Mouse (Mus musculus): Measurements from ENCODE around the gene Hist3h2ba. TPM values are rescaled to one million over a fixed set of nuclear protein-coding genes. Genes with fewer than 3 reads are reported as not detected.

Gene Hist3h2ba
- polyA plus RNA-seq, 1 experiment from 2014 or later = 31.7 TPM

DNA sequence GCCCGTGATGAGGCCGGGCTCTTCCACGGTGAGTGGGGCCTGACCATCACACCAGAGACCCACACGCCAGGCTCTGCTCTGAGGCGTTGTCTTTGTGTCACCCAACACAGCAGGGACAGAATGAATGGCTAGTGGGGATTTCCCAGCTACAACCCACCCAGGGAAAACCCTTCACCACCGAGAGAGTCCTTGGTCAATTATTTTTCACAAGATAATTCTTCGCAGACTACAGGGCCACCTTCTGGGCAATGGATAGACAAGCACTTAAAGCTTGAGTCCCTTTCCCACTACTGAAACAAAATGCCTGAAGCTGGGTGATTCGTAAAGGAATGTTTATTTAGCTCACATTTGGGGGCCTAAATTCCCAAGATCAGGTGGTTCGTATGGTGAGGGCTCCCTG is 26.3 kb upstream of the Hist3h2ba start:
- H3K36me3 ChIP-seq = no peaks in the 10 kb centered on the region
- no peak overlapping the region for H3K27ac ChIP-seq
- H3K9ac ChIP-seq = no peak overlapping the region
- H3K4me3 ChIP-seq = no peak overlapping the region
- H3K9me3 ChIP-seq = no peaks in the 10 kb centered on the region
- no peak for ATAC-seq (ENCODE audit: insufficient number of reproducible peaks, low FRiP score, low TSS enrichment, low read depth)
- no peaks in the 10 kb centered on the region for H3K4me1 ChIP-seq
- 77% methylated on average over 9 of the region's 9 CpGs for WGBS
- H3K27me3 ChIP-seq = no peaks in the 10 kb centered on the region
- no peak overlapping the region for H3K4me2 ChIP-seq

DNA sequence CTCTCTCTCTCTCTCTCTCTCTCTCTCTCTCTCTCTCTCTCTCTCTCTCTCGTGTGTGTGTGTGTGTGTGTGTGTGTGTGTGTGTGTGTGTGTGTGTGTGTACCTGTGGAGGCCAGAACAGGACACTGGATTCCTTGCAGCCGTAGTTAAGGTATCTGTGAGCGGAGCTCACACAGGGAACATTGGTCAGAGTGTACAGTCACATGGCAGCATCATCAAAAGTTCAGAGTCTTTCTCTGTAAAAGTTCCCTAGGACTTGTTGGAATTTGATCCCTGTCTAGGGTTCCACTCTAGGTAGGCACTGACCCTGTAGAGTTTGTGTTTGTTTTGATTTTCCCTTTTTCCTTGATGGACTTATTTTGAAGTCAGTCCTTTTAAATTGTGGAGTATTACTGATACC is 22.1 kb upstream of the Hist3h2ba start:
- Histone ChIP-seq H3K9me3 (no peaks in the 10 kb centered on the region), H3K4me3 (no peak overlapping the region), H3K27ac (no peak overlapping the region), H3K4me2 (no peak overlapping the region), H3K36me3 (peaks cover 10% of the 10 kb centered on the region), H3K4me1 (0 out of 2 replicates have a peak, but pooled peaks cover 4% of the 10 kb centered on the region), H3K9ac (no peak overlapping the region), H3K27me3 (no peaks in the 10 kb centered on the region)
- 80% methylated on average over 2 of the region's 3 CpGs for WGBS
- ATAC-seq (ENCODE audit: insufficient number of reproducible peaks, low FRiP score, low TSS enrichment, low read depth) = no peak

DNA sequence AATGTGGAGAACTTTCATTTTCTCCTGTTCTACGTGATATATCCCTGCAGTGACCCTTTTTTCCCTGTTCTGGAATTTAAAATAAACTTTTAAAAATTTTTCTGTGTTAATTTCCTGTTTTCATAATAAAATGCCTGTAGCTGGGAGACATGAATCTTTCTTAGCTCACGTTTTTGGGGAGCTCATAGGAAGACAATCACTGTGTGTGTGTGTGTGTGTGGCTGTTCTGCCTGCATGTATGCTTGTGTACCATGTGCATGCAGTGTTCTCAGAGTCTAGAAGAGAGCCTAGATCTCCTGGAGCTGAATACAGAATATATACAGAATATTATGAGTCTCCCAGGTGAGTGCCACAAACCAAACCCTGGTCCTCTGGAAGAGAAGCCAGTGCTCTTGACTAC is 21.7 kb upstream of the Hist3h2ba start:
- H3K27ac ChIP-seq = no peak overlapping the region
- H3K9ac ChIP-seq = no peak overlapping the region
- H3K4me2 ChIP-seq = no peak overlapping the region
- H3K27me3 ChIP-seq = no peaks in the 10 kb centered on the region
- no peak overlapping the region for H3K4me3 ChIP-seq
- WGBS = 68% methylated on average over 2 of the region's 2 CpGs
- peaks cover 14% of the 10 kb centered on the region for H3K36me3 ChIP-seq
- H3K4me1 ChIP-seq = 0 out of 2 replicates have a peak, but pooled peaks cover 4% of the 10 kb centered on the region
- no peak for ATAC-seq (ENCODE audit: insufficient number of reproducible peaks, low FRiP score, low TSS enrichment, low read depth)
- no peaks in the 10 kb centered on the region for H3K9me3 ChIP-seq

DNA sequence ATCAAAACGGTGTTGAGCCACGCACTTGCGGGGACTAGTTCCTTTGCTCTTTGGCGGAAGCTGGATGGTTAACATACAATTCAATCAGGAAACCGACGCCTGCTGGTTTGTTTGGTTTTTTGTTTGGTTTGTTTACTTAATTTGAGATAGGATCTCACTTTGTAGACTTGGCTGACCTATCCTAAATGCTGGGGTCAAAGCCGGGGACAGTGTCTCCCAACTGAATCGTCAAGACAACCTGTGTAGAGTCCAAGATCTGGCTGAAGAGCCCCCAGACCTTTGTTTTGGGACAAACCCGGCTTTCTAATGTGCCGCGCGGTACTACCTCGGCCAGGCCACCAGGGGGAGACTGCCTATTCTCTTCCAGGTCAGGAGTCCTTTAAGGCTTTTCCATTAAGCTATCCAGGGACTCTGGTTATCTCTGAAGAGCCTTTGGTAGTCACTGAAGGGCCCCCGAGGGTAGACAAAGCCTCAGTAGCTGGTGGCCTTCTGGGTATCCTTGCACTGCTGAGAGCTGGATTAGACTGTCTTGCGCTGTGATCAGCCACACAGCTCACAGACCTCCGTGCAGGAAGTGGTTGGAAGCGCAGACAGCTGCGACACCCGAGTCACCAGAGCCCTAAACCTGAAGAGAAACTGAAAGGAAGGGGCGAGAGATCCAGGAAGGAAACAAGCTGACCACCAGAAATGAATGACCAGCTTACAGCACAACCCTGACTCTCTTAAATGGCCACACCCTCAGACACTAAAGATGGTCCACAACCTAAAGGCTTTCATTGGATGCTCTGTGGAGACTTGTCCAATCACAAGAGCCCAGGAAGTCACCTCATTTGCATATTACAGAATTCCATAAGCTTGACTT is 20.7 kb upstream of the Hist3h2ba start:
- Histone ChIP-seq H3K4me2 (peak overlapping the region; percentile 5; the same call in 1 of the 2 replicates), H3K9ac (no peak overlapping the region), H3K4me1 (0 out of 2 replicates have a peak, but pooled peaks cover 4% of the 10 kb centered on the region), H3K9me3 (no peaks in the 10 kb centered on the region), H3K36me3 (peaks cover 23% of the 10 kb centered on the region), H3K4me3 (0 out of 2 replicates have a peak overlapping the region, but pooled peaks have one; percentile 6), H3K27me3 (no peaks in the 10 kb centered on the region), H3K27ac (0 out of 2 replicates have a peak overlapping the region, but pooled peaks have one; percentile 22)
- 29% methylated on average over 20 of the region's 20 CpGs for WGBS
- no peak; the same call in 1 of the 2 replicates for ATAC-seq (ENCODE audit: insufficient number of reproducible peaks, low FRiP score, low TSS enrichment, low read depth)

DNA sequence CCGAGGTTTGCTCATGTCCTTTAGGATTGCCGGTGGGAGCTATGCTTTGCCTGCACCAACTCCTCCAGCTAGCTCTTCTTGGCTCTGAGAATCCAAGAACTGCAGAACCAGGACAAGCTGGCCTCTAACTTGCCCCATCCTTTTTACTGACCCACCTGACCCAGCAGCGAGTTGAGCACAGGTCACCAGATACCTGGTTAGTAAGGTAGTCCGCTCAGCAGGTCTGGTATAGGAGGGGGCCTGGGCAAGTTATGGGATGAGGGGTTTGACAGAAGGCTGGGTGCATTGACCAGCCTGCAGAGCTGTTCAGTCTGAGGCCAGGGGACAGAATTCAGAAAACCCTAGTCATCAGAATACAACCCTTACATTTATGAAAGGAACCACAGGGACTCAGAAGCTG is 19.7 kb upstream of the Hist3h2ba start:
- H3K4me3 ChIP-seq = no peak overlapping the region
- WGBS = 75% methylated on average over 4 of the region's 4 CpGs
- ATAC-seq (ENCODE audit: insufficient number of reproducible peaks, low FRiP score, low TSS enrichment, low read depth) = no peak
- H3K4me2 ChIP-seq = no peak overlapping the region
- H3K27me3 ChIP-seq = no peaks in the 10 kb centered on the region
- peaks cover 34% of the 10 kb centered on the region for H3K36me3 ChIP-seq
- H3K9me3 ChIP-seq = no peaks in the 10 kb centered on the region
- 0 out of 2 replicates have a peak, but pooled peaks cover 4% of the 10 kb centered on the region for H3K4me1 ChIP-seq
- H3K9ac ChIP-seq = no peak overlapping the region
- H3K27ac ChIP-seq = no peak overlapping the region

DNA sequence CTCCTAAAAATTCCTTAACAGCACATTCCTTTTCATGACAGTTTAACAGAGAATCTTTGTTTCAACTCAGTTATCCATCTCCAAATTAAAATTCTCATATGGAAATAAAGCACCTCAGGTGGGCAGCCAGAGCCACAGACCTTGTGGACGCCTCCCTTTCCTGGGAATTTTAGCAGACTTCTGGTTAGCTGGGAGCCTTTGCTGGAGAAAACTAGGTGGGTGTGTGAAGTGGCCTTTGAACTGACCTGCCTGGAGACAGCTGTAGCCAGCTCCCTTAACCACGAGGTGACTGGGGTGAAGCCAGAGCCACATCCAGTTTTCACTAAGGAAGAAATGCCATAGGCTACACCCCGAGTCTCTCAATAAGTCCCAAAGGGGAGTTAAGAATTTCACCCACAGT is 19.1 kb upstream of the Hist3h2ba start:
- Histone ChIP-seq H3K27ac (no peak overlapping the region), H3K9me3 (no peaks in the 10 kb centered on the region), H3K27me3 (no peaks in the 10 kb centered on the region), H3K4me1 (0 out of 2 replicates have a peak, but pooled peaks cover 4% of the 10 kb centered on the region), H3K9ac (no peak overlapping the region), H3K36me3 (peaks cover 39% of the 10 kb centered on the region), H3K4me3 (no peak overlapping the region), H3K4me2 (no peak overlapping the region)
- no peak for ATAC-seq (ENCODE audit: insufficient number of reproducible peaks, low FRiP score, low TSS enrichment, low read depth)
- 52% methylated on average over 3 of the region's 3 CpGs for WGBS

DNA sequence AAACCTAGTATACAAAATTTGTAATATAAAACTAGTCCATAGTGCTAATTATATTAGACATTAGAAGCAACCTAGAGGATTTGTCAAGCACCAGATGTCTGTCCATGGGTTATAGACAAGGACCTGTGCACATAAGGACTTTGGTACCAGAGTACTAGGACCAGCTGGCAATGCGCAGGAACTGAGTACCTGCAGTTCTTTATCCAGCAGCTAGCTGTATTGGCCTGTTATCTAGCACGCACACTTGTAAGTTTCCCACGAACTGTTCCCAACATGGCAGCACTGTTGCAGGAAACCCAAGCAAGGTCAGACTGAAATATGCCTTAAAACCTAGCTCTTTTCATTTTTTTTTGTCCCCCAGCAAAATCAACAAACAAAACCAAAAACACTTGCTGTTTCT is 18.5 kb upstream of the Hist3h2ba start:
- H3K4me3 ChIP-seq = no peak overlapping the region
- no peaks in the 10 kb centered on the region for H3K27me3 ChIP-seq
- H3K4me2 ChIP-seq = no peak overlapping the region
- H3K36me3 ChIP-seq = peaks cover 39% of the 10 kb centered on the region
- no peak overlapping the region for H3K9ac ChIP-seq
- WGBS = 90% methylated on average over 3 of the region's 3 CpGs
- ATAC-seq (ENCODE audit: insufficient number of reproducible peaks, low FRiP score, low TSS enrichment, low read depth) = no peak
- H3K9me3 ChIP-seq = no peaks in the 10 kb centered on the region
- H3K27ac ChIP-seq = no peak overlapping the region
- H3K4me1 ChIP-seq = 0 out of 2 replicates have a peak, but pooled peaks cover 4% of the 10 kb centered on the region

DNA sequence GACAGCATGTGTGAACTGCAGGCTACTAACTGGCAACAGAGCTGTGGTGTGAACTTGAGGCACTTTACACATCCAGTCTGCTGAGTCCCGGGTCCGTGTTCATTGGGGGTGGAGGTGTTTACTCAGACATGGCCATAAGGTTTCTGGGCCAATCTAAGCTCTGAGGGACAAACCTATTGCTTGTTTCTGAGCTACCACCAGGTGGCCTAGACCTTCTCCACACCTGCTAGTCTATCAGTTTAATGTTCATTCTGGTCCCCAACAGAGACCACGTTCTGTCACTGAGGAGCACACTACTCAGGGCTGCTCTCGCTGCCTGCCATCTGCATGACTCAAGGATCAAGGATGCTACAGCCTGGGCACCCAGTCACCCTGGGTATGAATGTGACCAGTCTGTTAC is 17.1 kb upstream of the Hist3h2ba start:
- ATAC-seq (ENCODE audit: insufficient number of reproducible peaks, low FRiP score, low TSS enrichment, low read depth) = no peak
- H3K4me3 ChIP-seq = no peak overlapping the region
- H3K27me3 ChIP-seq = no peaks in the 10 kb centered on the region
- H3K4me1 ChIP-seq = peaks cover 6% of the 10 kb centered on the region
- WGBS = 72% methylated on average over 4 of the region's 4 CpGs
- no peak overlapping the region for H3K9ac ChIP-seq
- H3K36me3 ChIP-seq = peaks cover 50% of the 10 kb centered on the region
- no peak overlapping the region for H3K4me2 ChIP-seq
- H3K9me3 ChIP-seq = no peaks in the 10 kb centered on the region
- no peak overlapping the region for H3K27ac ChIP-seq

DNA sequence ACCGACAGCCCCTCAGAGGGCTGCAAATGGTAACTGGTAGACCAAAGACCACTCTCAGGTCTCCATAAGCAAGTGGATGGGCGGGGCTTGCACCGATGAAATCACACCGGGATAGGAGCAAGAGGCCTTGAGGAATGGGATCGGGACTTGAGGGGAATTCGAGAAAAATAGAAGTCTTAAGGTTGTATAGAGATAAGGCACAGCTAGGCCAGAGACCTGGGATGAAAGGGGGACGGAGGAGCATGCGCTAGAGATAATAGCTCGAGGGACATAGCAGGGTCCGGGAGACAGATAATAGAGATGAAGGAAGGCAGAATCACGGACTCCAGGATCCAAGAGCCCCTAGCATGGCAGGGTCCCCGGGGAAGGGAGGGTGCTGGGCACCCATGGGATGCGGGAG is 10.8 kb upstream of the Hist3h2ba start:
- ATAC-seq (ENCODE audit: insufficient number of reproducible peaks, low FRiP score, low TSS enrichment, low read depth) = no peak
- peak overlapping the region; percentile 97 for H3K27ac ChIP-seq

DNA sequence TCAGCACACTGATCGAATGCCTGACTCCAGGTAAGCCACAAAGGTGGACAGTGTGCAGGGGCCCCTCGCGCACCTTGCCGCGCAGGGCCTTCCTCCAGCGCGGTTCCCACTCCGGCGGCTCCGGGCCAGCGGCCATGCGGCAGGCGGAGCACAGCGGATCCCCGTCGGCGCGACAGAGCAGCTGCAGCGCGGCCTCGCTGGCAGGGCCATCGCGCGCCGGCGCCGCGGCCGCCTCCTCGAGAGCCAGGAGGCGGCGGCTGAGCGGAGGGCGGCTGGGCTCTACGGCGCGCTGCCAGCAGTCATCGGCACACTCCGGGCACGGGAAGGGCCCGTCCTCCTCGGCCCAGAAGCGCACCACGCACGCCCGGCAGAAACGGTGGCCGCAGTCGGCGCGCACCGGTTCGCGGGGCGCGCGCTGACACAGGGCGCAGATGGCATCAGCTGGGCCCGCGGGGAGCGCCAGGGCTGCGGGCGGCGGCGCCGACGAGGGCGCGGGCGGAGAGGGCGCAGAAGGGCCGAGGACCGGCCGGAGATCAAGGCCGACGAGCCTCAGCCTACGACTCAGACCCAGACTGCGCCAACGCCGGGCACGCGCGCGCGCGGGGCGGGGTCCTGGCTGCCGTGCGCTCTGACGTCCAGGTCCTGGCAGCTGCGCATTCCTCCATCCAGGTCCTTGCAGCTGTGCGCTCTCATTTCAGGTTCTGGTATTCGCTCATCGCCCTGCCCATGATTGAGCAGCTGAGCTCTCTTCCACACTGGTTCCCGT is 10.2 kb upstream of the Hist3h2ba start, which contains the start of gene Rnf187:
Gene Rnf187 (minus strand): TSS at position 595 of the 766 bp plus-strand sequence.
- peak within 1 kb of the TSS; percentile 93 for H3K4me3 ChIP-seq
- H3K4me1 ChIP-seq = peaks cover 18% of the 10 kb centered on the region
- no peaks in the 10 kb centered on the region for H3K27me3 ChIP-seq
- H3K4me2 ChIP-seq = peak within 1 kb of the TSS; percentile 78
- peak within 1 kb of the TSS; percentile 97 for H3K27ac ChIP-seq
- under 1% methylated on average over 93 of the region's 95 CpGs for WGBS
- H3K9me3 ChIP-seq = no peaks in the 10 kb centered on the region
- H3K9ac ChIP-seq = peak within 1 kb of the TSS; percentile 96
- peak; percentile 95 for ATAC-seq (ENCODE audit: insufficient number of reproducible peaks, low FRiP score, low TSS enrichment, low read depth)
- peaks cover 26% of the 10 kb centered on the region for H3K36me3 ChIP-seq

More for the DNA sequence above, 10.8 kb upstream of the Hist3h2ba start:
- Histone ChIP-seq H3K4me2 (peak overlapping the region; percentile 78), H3K9ac (peak overlapping the region; percentile 96), H3K27me3 (no peaks in the 10 kb centered on the region), H3K9me3 (no peaks in the 10 kb centered on the region), H3K36me3 (peaks cover 32% of the 10 kb centered on the region), H3K4me3 (peak overlapping the region; percentile 93), H3K4me1 (peaks cover 18% of the 10 kb centered on the region)
- WGBS = 1% methylated on average over 13 of the region's 13 CpGs

DNA sequence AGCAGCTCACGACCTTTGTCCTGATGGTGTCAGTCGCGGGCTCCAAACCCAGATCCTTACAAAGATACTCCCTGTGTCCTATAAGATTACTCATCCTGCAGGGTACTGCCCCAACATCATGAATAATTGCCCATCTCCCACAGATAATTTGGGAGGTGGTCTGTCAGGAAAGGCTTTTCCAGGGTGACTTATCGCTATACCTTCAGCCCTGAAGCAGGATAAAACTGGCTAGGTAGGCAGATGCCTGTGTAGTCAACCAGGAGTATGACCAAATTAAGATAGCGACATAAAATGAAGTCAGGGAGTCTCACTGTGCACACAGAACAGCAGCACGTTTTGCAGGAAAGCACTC is 9.7 kb upstream of the Hist3h2ba start:
- Histone ChIP-seq H3K36me3 (peaks cover 21% of the 10 kb centered on the region), H3K9me3 (no peaks in the 10 kb centered on the region), H3K4me3 (peak overlapping the region; percentile 93), H3K4me2 (peak overlapping the region; percentile 78), H3K4me1 (peaks cover 18% of the 10 kb centered on the region), H3K27me3 (no peaks in the 10 kb centered on the region), H3K9ac (peak overlapping the region; percentile 23; the same call in 1 of the 2 replicates), H3K27ac (peak overlapping the region; percentile 97)
- WGBS = 18% methylated on average over 6 of the region's 6 CpGs
- ATAC-seq (ENCODE audit: insufficient number of reproducible peaks, low FRiP score, low TSS enrichment, low read depth) = no peak

DNA sequence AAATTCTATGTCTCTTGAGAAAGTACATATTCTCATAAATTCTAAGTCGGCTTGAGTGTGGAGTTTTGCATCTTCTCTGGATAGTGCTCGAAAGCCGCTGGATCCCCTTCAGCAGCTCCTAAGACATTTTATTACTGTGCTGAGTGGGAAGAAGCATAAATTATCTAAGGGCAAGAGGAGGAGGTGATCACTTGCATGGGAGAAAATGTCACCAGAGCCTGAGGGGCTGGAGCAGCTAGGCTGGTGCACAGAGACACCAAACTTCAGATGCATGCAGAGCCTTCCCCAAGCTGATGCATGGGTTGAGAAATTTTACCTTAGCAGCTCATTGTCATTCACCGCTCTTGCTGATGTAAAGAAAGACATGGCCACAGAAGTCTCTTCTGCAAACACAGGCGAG is 4.6 kb upstream of the Hist3h2ba start:
- no peaks in the 10 kb centered on the region for H3K9me3 ChIP-seq
- no peak overlapping the region for H3K9ac ChIP-seq
- no peak overlapping the region for H3K4me2 ChIP-seq
- no peaks in the 10 kb centered on the region for H3K36me3 ChIP-seq
- no peak overlapping the region for H3K27ac ChIP-seq
- peaks cover 9% of the 10 kb centered on the region; the same call in 1 of the 2 replicates for H3K4me1 ChIP-seq
- WGBS = 60% methylated on average over 5 of the region's 5 CpGs
- no peak for ATAC-seq (ENCODE audit: insufficient number of reproducible peaks, low FRiP score, low TSS enrichment, low read depth)
- H3K4me3 ChIP-seq = no peak overlapping the region
- peaks cover 4% of the 10 kb centered on the region for H3K27me3 ChIP-seq
